10 mouse cellular contexts compared by ENCODE assay signal in genomic region chr5:99753368-99753767, GRCm38 (mm10). TPM values are rescaled to one million over a fixed set of nuclear protein-coding genes. Genes with fewer than 3 reads are reported as not detected.
DNase-seq lines count a peak whose midpoint lies in the region; ATAC-seq lines count a peak whose summit lies in the region.
"Had no signal": no experiment of that assay in that cellular context is flagged by ENCODE, and none has a peak within 500 bp of the region (broad histone marks: within the 10 kb centered on the region; RNA-seq: fewer than 3 reads in every experiment).

No protein-coding gene starts in this region.

- H3K4me1 ChIP-seq in midbrain, embryonic 13.5 days (replicated peaks) = peaks cover 7% of the 10 kb centered on the region
- H3K4me1 ChIP-seq in midbrain, embryonic 11.5 days (ENCODE audit: control insufficient read depth, insufficient read depth, low read length) = no peaks in the 10 kb centered on the region
- H3K4me1 ChIP-seq: liver, embryonic 15.5 days; midbrain, embryonic 12.5 days had no signal

- ATAC-seq in midbrain, embryonic 13.5 days = no peak
- ATAC-seq in midbrain, embryonic 11.5 days (ENCODE audit: low FRiP score) = no peak

- H3K27me3 ChIP-seq in midbrain, embryonic 13.5 days = no peaks in the 10 kb centered on the region
- no peaks in the 10 kb centered on the region for H3K27me3 ChIP-seq in midbrain, embryonic 11.5 days (ENCODE audit: control insufficient read depth, insufficient read depth, low read length)
- H3K27me3 ChIP-seq: liver, embryonic 15.5 days; midbrain, embryonic 12.5 days had no signal

- H3K9ac ChIP-seq in midbrain, embryonic 13.5 days (replicated peaks) = no peak overlapping the region
- H3K9ac ChIP-seq in midbrain, embryonic 11.5 days (ENCODE audit: low read length) = no peak overlapping the region
- H3K9ac ChIP-seq: liver, embryonic 15.5 days; midbrain, embryonic 12.5 days had no signal

- peaks cover 4% of the 10 kb centered on the region; the same call in 1 of the 2 replicates for H3K9me3 ChIP-seq in midbrain, embryonic 13.5 days
- H3K9me3 ChIP-seq in midbrain, embryonic 11.5 days (ENCODE audit: control insufficient read depth, low read length) = no peaks in the 10 kb centered on the region
- H3K9me3 ChIP-seq: liver, embryonic 15.5 days; midbrain, embryonic 12.5 days had no signal

- peak overlapping the region; percentile 10; the same call in 1 of the 2 replicates for H3K27ac ChIP-seq in midbrain, embryonic 13.5 days
- H3K27ac ChIP-seq in midbrain, embryonic 11.5 days (ENCODE audit: low read depth, low read length) = no peak overlapping the region
- H3K27ac ChIP-seq: liver, embryonic 15.5 days; midbrain, embryonic 12.5 days had no signal

- 61% methylated on average over 13 of the region's 13 CpGs for WGBS in midbrain, embryonic 13.5 days
- WGBS in midbrain, embryonic 11.5 days = 77% methylated on average over 13 of the region's 13 CpGs

- no peaks in the 10 kb centered on the region for H3K36me3 ChIP-seq in midbrain, embryonic 13.5 days
- H3K36me3 ChIP-seq in midbrain, embryonic 11.5 days (ENCODE audit: control insufficient read depth, insufficient read depth, low read length) = no peaks in the 10 kb centered on the region
- H3K36me3 ChIP-seq: liver, embryonic 15.5 days; midbrain, embryonic 12.5 days had no signal

- peak overlapping the region; percentile 6; the same call in 1 of the 2 replicates for H3K4me2 ChIP-seq in midbrain, embryonic 13.5 days (replicated peaks)
- no peak overlapping the region for H3K4me2 ChIP-seq in midbrain, embryonic 11.5 days
- H3K4me2 ChIP-seq: liver, embryonic 15.5 days; midbrain, embryonic 12.5 days had no signal

- DNase-seq in midbrain, embryonic 11.5 days (ENCODE audit: low spot score, missing footprints) = no peak
- peak; percentile 9 to 36 for DNase-seq in frontal cortex, postnatal 25 days (ENCODE audit: low spot score in 2 of 2)
- peak; percentile 26 to 45 for DNase-seq in left cerebral cortex, adult 8-10 months (ENCODE audit: low spot score in 2 of 2)
- peak; percentile 36 to 42 for DNase-seq in right cerebral cortex, postnatal 36 days (ENCODE audit: low spot score in 2 of 2)
- DNase-seq in gastrocnemius, postnatal 25 days = no peak
- DNase-seq in lung, postnatal 4 days = no peak
- DNase-seq: kidney, postnatal 36 days had no signal

- H3K4me3 ChIP-seq in midbrain, embryonic 13.5 days (replicated peaks) = no peak overlapping the region
- no peak overlapping the region for H3K4me3 ChIP-seq in midbrain, embryonic 11.5 days (ENCODE audit: low read depth, low read length)
- H3K4me3 ChIP-seq: liver, embryonic 15.5 days; midbrain, embryonic 12.5 days had no signal

RNA-seq across cellular contexts. Expression of gene Rasgef1b, which starts 24.5 kb away (rescaled TPM):
- 61.3 and 69.2 TPM in 2 replicates for polyA plus RNA-seq in midbrain, embryonic 13.5 days (2015; fragmentation: Nextera tagmentation; extraction: Ambion mirVana)
- 28.6 and 29.7 TPM in 2 replicates for polyA plus RNA-seq in midbrain, embryonic 11.5 days (2014; fragmentation: Nextera tagmentation; extraction: Ambion mirVana)
- 100 to 1,000 TPM in 1 of 4 experiments, 10 to 100 TPM in 3; 83.3 to 103 (median 87.8) TPM for total RNA-seq in left cerebral cortex, adult 8-10 months (2022)
- total RNA-seq in gastrocnemius, postnatal 25 days (2021) = under 1 TPM; 0.36 to 0.38 TPM

Comparison
In these comparisons a context has a peak if more than half of its experiments do, and no peak if none do; other contexts are left out.
1. DNase-seq: peak in frontal cortex, postnatal 25 days (2 of 2), left cerebral cortex, adult 8-10 months (2 of 2) and right cerebral cortex, postnatal 36 days (2 of 2); none in midbrain, embryonic 11.5 days (single experiment), gastrocnemius, postnatal 25 days (single experiment) and lung, postnatal 4 days (0 of 2).
2. RNA of gene Rasgef1b, which starts 24.5 kb away (total RNA-seq): 83.3 to 103 TPM in left cerebral cortex, adult 8-10 months; 0.36 to 0.38 TPM in gastrocnemius, postnatal 25 days; every median in the first group is over 10 times any median in the second.